Mouse (Mus musculus): ENCODE results near the gene Irgm2.
A peak's percentile ranks its signal among the peaks of the same experiment; 100 is the strongest.
"Not testable (repeated sequence)": the region's sequence is repeated elsewhere in the genome, so short reads cannot be mapped to it uniquely, and the experiment has no call there.

Irgm2 gene

GRCm38 (mm10) chr11:58213673-58214342 lies 14.4 kb downstream of the Irgm2 start:
- DNase-seq = no peak

GRCm38 (mm10) chr11:58214391-58215048 lies 15.1 kb downstream of the Irgm2 start:
- no peak for DNase-seq

- DNase-seq = not testable (repeated sequence)
Measured at GRCm38 (mm10) chr11:58215049-58215430, 15.6 kb downstream of the Irgm2 start.

- DNase-seq = no peak
Measured at GRCm38 (mm10) chr11:58215814-58216213, 16.4 kb downstream of the Irgm2 start.

- DNase-seq = no peak
Measured at GRCm38 (mm10) chr11:58216823-58217222, 17.4 kb downstream of the Irgm2 start.

- DNase-seq = no peak
Measured at GRCm38 (mm10) chr11:58223751-58224150, 24.3 kb downstream of the Irgm2 start.

- no peak for DNase-seq
Measured at GRCm38 (mm10) chr11:58224313-58224712, 24.9 kb downstream of the Irgm2 start.

- DNase-seq = not testable (repeated sequence)
Measured at GRCm38 (mm10) chr11:58224872-58225271, 25.5 kb downstream of the Irgm2 start.

- DNase-seq = peak; percentile 38
Measured at GRCm38 (mm10) chr11:58225655-58226054, 26.2 kb downstream of the Irgm2 start.

- DNase-seq = no peak
Measured at GRCm38 (mm10) chr11:58226425-58226824, 27.0 kb downstream of the Irgm2 start.

- not testable (repeated sequence) for DNase-seq
Measured at GRCm38 (mm10) chr11:58228021-58228420, 28.6 kb downstream of the Irgm2 start.

GRCm38 (mm10) chr11:58230396-58230910 lies 31.0 kb downstream of the Irgm2 start:
- no peak for DNase-seq

GRCm38 (mm10) chr11:58231156-58231555 lies 31.7 kb downstream of the Irgm2 start:
- no peak for DNase-seq

GRCm38 (mm10) chr11:58234551-58234950 lies 35.1 kb downstream of the Irgm2 start:
- DNase-seq = not testable (repeated sequence)

GRCm38 (mm10) chr11:58235152-58235551 lies 35.7 kb downstream of the Irgm2 start:
- no peak for DNase-seq

GRCm38 (mm10) chr11:58238840-58239791 lies 39.7 kb downstream of the Irgm2 start:
- DNase-seq = no peak

- DNase-seq = no peak
Measured at GRCm38 (mm10) chr11:58247294-58247693, 47.9 kb downstream of the Irgm2 start.

GRCm38 (mm10) chr11:58249203-58249981 lies 50.0 kb downstream of the Irgm2 start:
- DNase-seq = no peak

- no peak for DNase-seq
Measured at GRCm38 (mm10) chr11:58250550-58250949, 51.1 kb downstream of the Irgm2 start.

GRCm38 (mm10) chr11:58254411-58254810 lies 55.0 kb downstream of the Irgm2 start:
- no peak for DNase-seq

- no peak for DNase-seq
Measured at GRCm38 (mm10) chr11:58257816-58258215, 58.4 kb downstream of the Irgm2 start.

GRCm38 (mm10) chr11:58260156-58260555 lies 60.7 kb downstream of the Irgm2 start:
- DNase-seq = no peak
